Comparison of ENCODE assay signal across 9 mouse cellular contexts in genomic region chr11:90001396-90002230, GRCm38 (mm10). TPM values are rescaled to one million over a fixed set of nuclear protein-coding genes. Genes with fewer than 3 reads are reported as not detected.
DNase-seq lines count a peak whose midpoint lies in the region; ATAC-seq and TF ChIP-seq lines count a peak whose summit lies in the region.
"Had no signal": no experiment of that assay in that cellular context is flagged by ENCODE, and none has a peak within 500 bp of the region (broad histone marks: within the 10 kb centered on the region; RNA-seq: fewer than 3 reads in every experiment).

No protein-coding gene starts in this region.

- H3K9ac ChIP-seq in lung, embryonic 14.5 days: peak overlapping the region; percentile 65; the same call in 1 of the 2 replicates
- H3K9ac ChIP-seq in intestine, postnatal 0 days (ENCODE audit: low read depth, low read length): no peak overlapping the region
- no peak overlapping the region for H3K9ac ChIP-seq in neural tube, embryonic 14.5 days (replicated peaks; ENCODE audit: low read depth, low read length)

- no peaks in the 10 kb centered on the region for H3K36me3 ChIP-seq in lung, embryonic 14.5 days (ENCODE audit: insufficient read depth)
- H3K36me3 ChIP-seq in intestine, postnatal 0 days (ENCODE audit: control insufficient read depth, insufficient read depth): no peaks in the 10 kb centered on the region
- no peaks in the 10 kb centered on the region for H3K36me3 ChIP-seq in neural tube, embryonic 14.5 days (ENCODE audit: control insufficient read depth, insufficient read depth, low read length)

- no peaks in the 10 kb centered on the region for H3K4me1 ChIP-seq in cerebellum, adult 2 months (ENCODE audit: control insufficient read depth, insufficient read depth, low read length)
- peaks cover 4% of the 10 kb centered on the region; the same call in 1 of the 2 replicates for H3K4me1 ChIP-seq in lung, embryonic 14.5 days (ENCODE audit: insufficient read depth)
- no peaks in the 10 kb centered on the region; the same call in none of the 2 replicates for H3K4me1 ChIP-seq in intestine, postnatal 0 days (replicated peaks; ENCODE audit: control insufficient read depth, insufficient read depth, low read length)
- 0 out of 2 replicates have a peak, but pooled peaks cover 2% of the 10 kb centered on the region for H3K4me1 ChIP-seq in neural tube, embryonic 14.5 days (ENCODE audit: control insufficient read depth, insufficient read depth, low read length)

- WGBS in cerebellum, adult 2 months: 85% methylated on average over 10 of the region's 10 CpGs
- WGBS in lung, embryonic 14.5 days: 79% methylated on average over 10 of the region's 10 CpGs
- 81% methylated on average over 10 of the region's 10 CpGs for WGBS in intestine, postnatal 0 days
- WGBS in neural tube, embryonic 14.5 days: 90% methylated on average over 10 of the region's 10 CpGs

- peak overlapping the region; percentile 83 for H3K4me2 ChIP-seq in lung, embryonic 14.5 days
- H3K4me2 ChIP-seq in intestine, postnatal 0 days (replicated peaks; ENCODE audit: low read depth): peak overlapping the region; percentile 86
- H3K4me2 ChIP-seq in neural tube, embryonic 14.5 days (ENCODE audit: low read depth, low read length): peak overlapping the region; percentile 70

- H3K27ac ChIP-seq in cerebellum, adult 2 months (ENCODE audit: insufficient read depth, low read length): no peak overlapping the region
- no peak overlapping the region for H3K27ac ChIP-seq in lung, embryonic 14.5 days (ENCODE audit: low read depth)
- H3K27ac ChIP-seq in intestine, postnatal 0 days (ENCODE audit: low read depth, low read length): no peak overlapping the region
- H3K27ac ChIP-seq in neural tube, embryonic 14.5 days (ENCODE audit: low read depth, low read length): no peak overlapping the region

- TF ChIP-seq CTCF in cerebellum, adult 2 months (IDR thresholded peaks at IDR 0.05; ENCODE audit: borderline replicate concordance, insufficient read depth, low read depth, low read length): no peak
- TF ChIP-seq CTCF in lung, embryonic 14.5 days (IDR thresholded peaks at IDR 0.05; ENCODE audit: low read depth): no peak
- no peak for TF ChIP-seq CTCF in intestine, postnatal 0 days (IDR thresholded peaks at IDR 0.05; ENCODE audit: low read depth)

- no peak for DNase-seq in cerebellum, adult 2 months
- DNase-seq in lung, embryonic 14.5 days: no peak
- no peak for DNase-seq in lung, postnatal 36 days
- DNase-seq in spleen, postnatal 14 days (ENCODE audit: low spot score in 2 of 2): no peak
- no peak for DNase-seq in cerebellum, adult 9-11 months
- DNase-seq: retina, postnatal 1 day had no signal

- H3K27me3 ChIP-seq in cerebellum, adult 2 months (ENCODE audit: control insufficient read depth, insufficient read depth, low read length): no peaks in the 10 kb centered on the region
- H3K27me3 ChIP-seq in lung, embryonic 14.5 days (ENCODE audit: insufficient read depth, low read length): no peaks in the 10 kb centered on the region
- 0 out of 2 replicates have a peak, but pooled peaks cover 7% of the 10 kb centered on the region for H3K27me3 ChIP-seq in intestine, postnatal 0 days (replicated peaks; ENCODE audit: control insufficient read depth, insufficient read depth, low read length)
- H3K27me3 ChIP-seq in neural tube, embryonic 14.5 days (ENCODE audit: control insufficient read depth, insufficient read depth, low read length): no peaks in the 10 kb centered on the region

- H3K4me3 ChIP-seq in cerebellum, adult 2 months (replicated peaks; ENCODE audit: insufficient read depth, low read depth, low read length): peak overlapping the region; percentile 68
- H3K4me3 ChIP-seq in lung, embryonic 14.5 days (ENCODE audit: low read depth, low read length): peak overlapping the region; percentile 56; the same call in 1 of the 2 replicates
- H3K4me3 ChIP-seq in intestine, postnatal 0 days (ENCODE audit: low read depth, low read length): peak overlapping the region; percentile 47; the same call in 1 of the 2 replicates
- no peak overlapping the region for H3K4me3 ChIP-seq in neural tube, embryonic 14.5 days (ENCODE audit: low read depth, low read length)

- ATAC-seq in cerebellum, adult (ENCODE audit: insufficient number of reproducible peaks, low FRiP score, low TSS enrichment): no peak
- ATAC-seq in lung, embryonic 14.5 days (ENCODE audit: insufficient read depth): no peak
- ATAC-seq in intestine, postnatal 0 days: no peak
- ATAC-seq in neural tube, embryonic 14.5 days (ENCODE audit: low read depth): no peak

- no peaks in the 10 kb centered on the region for H3K9me3 ChIP-seq in lung, embryonic 14.5 days (ENCODE audit: low read depth, low read length)
- no peaks in the 10 kb centered on the region for H3K9me3 ChIP-seq in intestine, postnatal 0 days (ENCODE audit: control insufficient read depth)
- H3K9me3 ChIP-seq in neural tube, embryonic 14.5 days (ENCODE audit: control insufficient read depth, low read length): no peaks in the 10 kb centered on the region

- no peak for TF ChIP-seq POLR2A in cerebellum, adult 2 months (IDR thresholded peaks at IDR 0.05; ENCODE audit: borderline replicate concordance, insufficient read depth, low read length)

RNA-seq across cellular contexts. Expression of gene Pctp, which starts 1.1 kb away (rescaled TPM):
- polyA plus RNA-seq in cerebellum, adult 2 months (2012; rRNA removed): 2.8 and 2.9 TPM in 2 replicates
- polyA plus RNA-seq in lung, embryonic 14.5 days (2014; fragmentation: Nextera tagmentation; extraction: Ambion mirVana): 6.4 and 8.3 TPM in 2 replicates
- polyA plus RNA-seq in intestine, postnatal 0 days (2015; fragmentation: Nextera tagmentation; extraction: Ambion mirVana): 10.5 TPM in 2 replicates
- 0.90 and 1.5 TPM in 2 replicates for polyA plus RNA-seq in neural tube, embryonic 14.5 days (2014; fragmentation: Nextera tagmentation; extraction: Ambion mirVana)

RNA-seq across cellular contexts. Expression of gene Tmem100, which starts 28.5 kb away (rescaled TPM):
- polyA plus RNA-seq in cerebellum, adult 2 months (2012; rRNA removed): 8.1 and 9.2 TPM in 2 replicates
- polyA plus RNA-seq in lung, embryonic 14.5 days (2014; fragmentation: Nextera tagmentation; extraction: Ambion mirVana): 20.9 and 23.0 TPM in 2 replicates
- polyA plus RNA-seq in intestine, postnatal 0 days (2015; fragmentation: Nextera tagmentation; extraction: Ambion mirVana): 11.0 and 11.4 TPM in 2 replicates
- 25.1 and 25.5 TPM in 2 replicates for polyA plus RNA-seq in neural tube, embryonic 14.5 days (2014; fragmentation: Nextera tagmentation; extraction: Ambion mirVana)
